Mouse (Mus musculus) urinary bladder, postnatal 10 days (tissue): Measurements from ENCODE around the gene Rbm25.

ENCODE experiments used
- DNase-seq: peaks from one replicate; pipeline ENCODE4 v3.0.0; 2022; ENCODE audit warnings: low spot score

Rbm25 gene

GRCm38 (mm10) chr12:83732225-83732624 is 101.2 kb downstream of the Rbm25 start:
- no peak for DNase-seq
